Mouse (Mus musculus): Measurements from ENCODE around the gene Rasl11a.

DNA sequence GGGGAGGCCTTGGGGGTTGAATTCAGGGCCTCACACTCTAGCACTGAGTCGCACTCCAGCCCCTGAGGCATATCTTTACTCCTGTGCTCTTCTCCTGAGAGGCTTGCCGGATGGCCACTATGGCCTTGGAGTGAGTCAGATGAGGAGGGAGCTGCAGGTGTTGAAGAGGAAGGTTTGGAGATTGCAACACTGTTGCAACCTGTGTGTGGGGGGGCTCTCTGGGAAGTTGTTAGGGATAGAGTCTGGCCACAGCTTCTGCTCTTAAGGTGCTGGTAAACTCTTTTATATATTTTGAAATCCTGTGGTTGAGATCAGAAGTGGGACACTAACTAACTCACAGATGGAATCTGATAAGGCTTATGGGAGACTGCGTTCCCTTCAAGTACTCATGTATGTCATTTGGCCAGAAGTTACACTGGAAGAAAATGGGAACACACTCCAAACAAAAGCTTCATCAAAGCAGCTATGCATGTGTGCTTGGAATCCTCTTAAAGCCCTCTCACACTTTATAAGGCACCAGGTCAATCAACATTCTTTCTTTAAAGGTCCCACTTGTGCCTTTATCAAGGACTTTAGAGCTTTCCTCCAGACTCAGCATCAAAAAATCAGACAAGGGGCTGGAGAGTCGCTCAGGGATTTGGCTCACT, 4.2 kb downstream of the Rasl11a start:
- TF ChIP-seq EP300 (IDR thresholded peaks at IDR 0.05; ENCODE audit: low read depth) (no peak), CTCF (IDR thresholded peaks at IDR 0.05; ENCODE audit: low read depth) (no peak)

Data from heart, postnatal 0 days (tissue).